Mouse (Mus musculus) cerebellum, adult 2 months (tissue): ENCODE data around the gene Ypel2. TPM values are rescaled to one million over a fixed set of nuclear protein-coding genes. Genes with fewer than 3 reads are reported as not detected.

ENCODE experiments used
- DNase-seq, 2 experiments: peaks; one replicate each; pipeline ENCODE4 v3.0.0; 2021
- H3K27ac ChIP-seq: fragments of 200-500 bp; 2 replicates; pipeline ENCODE4 v1.5.1; 2012; ENCODE audit warnings: low read length, control low read depth, inconsistent platforms; ENCODE audit not compliant: insufficient read depth
- H3K27me3 ChIP-seq: fragments of 200-500 bp; 2 replicates; pipeline ENCODE4 v1.6.1; 2012; ENCODE audit warnings: inconsistent platforms, mild to moderate bottlenecking, low read length, moderate library complexity; ENCODE audit not compliant: control insufficient read depth, insufficient read depth
- H3K4me1 ChIP-seq: fragments of 200-500 bp; 2 replicates; pipeline ENCODE4 v1.6.1; 2011; ENCODE audit warnings: low read length; ENCODE audit not compliant: control insufficient read depth, insufficient read depth
- H3K4me3 ChIP-seq: fragments of 200-500 bp; replicated peaks from 2 replicates; pipeline ENCODE3; 2011; ENCODE audit warnings: mild to moderate bottlenecking, low read depth, low read length, control low read depth; ENCODE audit not compliant: insufficient read depth
- CTCF ChIP-seq: fragments of 200-500 bp; IDR thresholded peaks from 2 replicates; pipeline ENCODE4 v1.5.1; 2011; ENCODE audit warnings: low read depth, mild to moderate bottlenecking, control low read depth, low read length, moderate library complexity, borderline replicate concordance; ENCODE audit not compliant: insufficient read depth
- POLR2A ChIP-seq: fragments of 200-500 bp; IDR thresholded peaks from 2 replicates; pipeline ENCODE4 v1.6.1; 2011; ENCODE audit warnings: low read length, control low read depth, borderline replicate concordance; ENCODE audit not compliant: insufficient read depth
- WGBS: fragments of 180-500 bp; shearing (Covaris S2); methylation state at CpG from one replicate; pipeline ENCODE4 v1.1.7; 2018; 5-methylcytosine and 5-hydroxymethylcytosine counted together
- polyA plus RNA-seq: library from polyadenylated mRNA; depleted of rRNA; stranded (reverse); fragments of >200 nt; gene quantifications from 2 replicates; pipeline ENCODE4 v1.2.3, GENCODE M21; 2012

Ypel2 gene
- polyA plus RNA-seq, 1 experiment, result 26.7 TPM

DNA sequence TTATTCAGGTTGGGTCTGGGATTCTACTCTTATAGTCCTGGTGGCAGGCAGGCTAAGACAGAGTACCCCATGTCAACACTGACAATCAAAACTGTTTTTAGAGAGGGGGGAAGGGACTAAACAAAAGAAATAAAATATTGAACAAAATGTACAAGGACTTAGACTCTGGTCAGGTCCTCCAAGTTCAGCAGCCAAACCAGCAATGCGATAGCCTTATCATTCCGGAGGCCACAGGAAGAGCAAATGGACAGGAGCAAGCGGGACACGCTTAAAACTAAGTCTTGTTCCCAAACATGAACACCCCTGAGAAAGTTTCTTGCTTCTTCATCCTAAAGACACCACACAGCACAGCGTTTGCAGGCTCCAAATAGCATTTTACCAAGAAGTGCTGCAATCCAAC, 28.4 kb downstream of the Ypel2 start:
- DNase-seq, result no peak
- Histone ChIP-seq H3K4me1 (peaks cover 51% of the 10 kb centered on the region), H3K4me3 (no peak overlapping the region), H3K27ac (no peak overlapping the region), H3K27me3 (no peaks in the 10 kb centered on the region)
- 96% methylated on average over 5 of the region's 5 CpGs for WGBS
- TF ChIP-seq POLR2A, result no peak
- no peak for TF ChIP-seq CTCF

DNA sequence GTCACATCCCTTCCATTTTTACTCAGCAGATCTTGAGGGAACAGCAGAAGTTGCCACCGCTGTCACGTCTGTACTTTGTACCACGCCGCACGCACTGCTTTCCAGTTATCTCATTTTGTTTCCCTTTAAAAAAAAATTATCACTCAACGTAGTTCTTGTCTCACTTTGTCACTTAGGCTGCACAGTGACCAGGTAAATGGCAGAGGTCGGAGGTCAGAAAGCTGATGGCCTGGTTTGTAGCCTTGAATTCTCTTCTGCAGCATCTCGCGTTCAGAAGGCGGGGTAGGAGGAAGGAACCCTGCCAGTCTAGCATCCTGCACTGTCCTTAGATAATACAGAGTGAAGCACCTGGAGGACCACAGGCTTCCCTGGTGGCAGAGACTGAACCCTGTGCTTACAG, 29.8 kb downstream of the Ypel2 start:
- 0 out of 2 replicates have a peak overlapping the region, but pooled peaks have one; percentile 47 for H3K27ac ChIP-seq
- TF ChIP-seq CTCF (no peak), POLR2A (no peak)

DNA sequence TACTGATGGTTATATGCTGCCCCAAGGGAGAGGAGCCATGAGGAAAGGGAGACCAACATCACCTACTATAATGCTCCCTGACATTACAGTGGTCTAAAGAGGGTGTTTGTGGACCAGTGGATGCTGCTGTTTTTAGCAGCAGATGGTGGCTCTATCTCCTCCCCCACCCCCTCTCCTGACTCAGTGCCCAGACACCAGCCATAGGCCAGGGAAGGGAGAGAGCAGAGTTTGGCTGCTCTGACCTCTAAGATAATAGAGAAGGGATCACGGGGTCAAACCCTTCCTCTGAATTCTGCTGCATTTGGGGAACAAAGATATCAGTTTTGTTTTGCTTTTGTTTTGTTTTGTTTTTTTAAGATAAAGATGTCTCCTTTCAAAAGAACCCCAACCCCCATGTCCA, 30.5 kb downstream of the Ypel2 start:
- peak in 1 of 2 experiments; percentile 33 for DNase-seq
- Histone ChIP-seq H3K4me3 (no peak overlapping the region), H3K27ac (peak overlapping the region; percentile 71), H3K4me1 (peaks cover 54% of the 10 kb centered on the region), H3K27me3 (no peaks in the 10 kb centered on the region)
- 17% methylated on average over 1 of the region's 1 CpGs for WGBS
- TF ChIP-seq CTCF, result no peak

More for the DNA sequence above, 29.8 kb downstream of the Ypel2 start:
- peaks cover 51% of the 10 kb centered on the region for H3K4me1 ChIP-seq
- H3K27me3 ChIP-seq, result no peaks in the 10 kb centered on the region
- no peak overlapping the region for H3K4me3 ChIP-seq
- WGBS, result 78% methylated on average over 10 of the region's 10 CpGs
- no peak for DNase-seq

DNA sequence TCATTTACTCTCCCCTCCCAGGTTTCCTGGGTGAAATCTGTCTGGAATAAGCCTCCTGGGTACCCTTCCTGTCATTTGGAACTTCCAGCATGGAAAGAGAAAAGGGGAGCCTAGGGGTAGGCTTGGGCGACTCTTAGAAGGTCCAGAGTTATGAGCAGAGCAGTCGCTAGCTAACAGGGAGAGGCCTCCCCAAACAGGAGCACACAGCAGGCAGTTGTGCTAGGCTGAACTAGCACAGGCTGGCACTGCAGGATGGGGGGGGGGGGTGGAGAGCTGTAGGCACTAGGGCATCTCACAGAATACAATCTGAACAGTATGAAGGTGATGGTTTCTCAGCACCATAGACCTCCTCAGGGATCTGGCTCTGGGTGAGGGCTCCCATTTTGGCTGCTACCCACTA, 31.1 kb downstream of the Ypel2 start:
- 21% methylated on average over 2 of the region's 2 CpGs for WGBS
- H3K4me3 ChIP-seq, result no peak overlapping the region
- no peak for TF ChIP-seq POLR2A
- no peak for TF ChIP-seq CTCF
- H3K27ac ChIP-seq, result peak overlapping the region; percentile 71
- no peak for DNase-seq
- no peaks in the 10 kb centered on the region for H3K27me3 ChIP-seq
- peaks cover 57% of the 10 kb centered on the region for H3K4me1 ChIP-seq

DNA sequence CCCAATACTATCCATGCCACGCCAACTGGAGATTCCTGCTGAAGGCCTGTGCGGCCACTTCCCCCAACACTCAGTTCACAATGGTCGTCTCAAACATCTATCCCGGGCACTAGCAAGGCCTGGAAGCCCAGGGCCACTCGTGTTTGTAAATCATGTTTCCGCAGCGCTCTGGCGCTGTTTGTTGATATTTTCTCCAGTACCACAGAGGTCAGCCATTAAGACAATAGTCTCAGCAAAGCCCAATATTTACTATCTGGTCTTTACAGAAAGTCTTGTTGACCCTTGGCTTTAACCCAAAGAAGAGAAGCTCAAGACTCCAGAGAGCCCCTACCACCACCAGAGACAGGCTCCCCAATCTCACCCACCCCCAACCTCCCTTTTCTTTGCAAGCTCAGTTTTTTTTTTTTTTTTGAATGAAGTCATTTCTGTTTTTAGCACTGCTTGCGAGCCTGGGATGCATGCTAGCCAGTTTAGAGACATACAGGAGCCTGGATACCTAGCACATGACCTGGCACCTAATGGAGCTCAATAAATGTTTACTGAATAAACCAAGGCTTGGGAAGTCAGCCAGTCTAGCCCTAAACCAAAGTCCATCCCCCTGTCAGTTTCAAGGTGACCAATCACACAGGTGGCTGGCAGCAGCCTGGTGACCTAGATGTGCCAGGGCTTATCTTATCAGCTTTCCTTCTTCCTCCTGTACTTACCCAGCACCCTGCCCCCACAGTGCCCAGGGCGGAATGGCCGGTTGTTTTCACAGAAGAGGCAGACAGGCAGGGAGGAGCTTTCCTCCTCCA, 31.8 kb downstream of the Ypel2 start:
- no peak for TF ChIP-seq CTCF
- no peak for TF ChIP-seq POLR2A
- H3K27ac ChIP-seq, result peak overlapping the region; percentile 71
- 66% methylated on average over 11 of the region's 11 CpGs for WGBS
- H3K27me3 ChIP-seq, result no peaks in the 10 kb centered on the region
- DNase-seq, result peak; percentile 66 to 72
- peaks cover 57% of the 10 kb centered on the region for H3K4me1 ChIP-seq
- no peak overlapping the region for H3K4me3 ChIP-seq

DNA sequence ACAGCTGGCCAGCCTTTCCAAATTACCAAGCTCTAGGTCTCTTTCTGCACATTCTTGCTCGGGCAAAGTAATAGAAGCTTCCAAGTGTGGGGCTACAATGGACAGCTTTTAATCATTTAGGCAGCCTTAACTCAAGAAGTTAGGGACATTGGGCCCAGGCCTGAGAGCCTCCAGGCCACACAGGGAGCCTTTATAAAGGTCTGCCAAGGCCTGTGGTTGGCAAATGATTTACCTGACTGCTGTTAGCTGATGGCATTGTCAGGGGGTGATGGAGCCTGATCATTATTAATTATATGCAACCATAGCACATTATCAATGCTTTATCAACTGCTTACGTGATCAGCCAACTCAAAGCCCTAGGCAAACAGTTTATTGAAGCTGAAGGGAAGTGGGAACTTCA, 33.2 kb downstream of the Ypel2 start:
- Histone ChIP-seq H3K4me3 (no peak overlapping the region), H3K27ac (no peak overlapping the region), H3K4me1 (peaks cover 64% of the 10 kb centered on the region), H3K27me3 (no peaks in the 10 kb centered on the region)
- no peak for DNase-seq
- TF ChIP-seq CTCF (no peak), POLR2A (no peak)
- 68% methylated on average over 2 of the region's 2 CpGs for WGBS

DNA sequence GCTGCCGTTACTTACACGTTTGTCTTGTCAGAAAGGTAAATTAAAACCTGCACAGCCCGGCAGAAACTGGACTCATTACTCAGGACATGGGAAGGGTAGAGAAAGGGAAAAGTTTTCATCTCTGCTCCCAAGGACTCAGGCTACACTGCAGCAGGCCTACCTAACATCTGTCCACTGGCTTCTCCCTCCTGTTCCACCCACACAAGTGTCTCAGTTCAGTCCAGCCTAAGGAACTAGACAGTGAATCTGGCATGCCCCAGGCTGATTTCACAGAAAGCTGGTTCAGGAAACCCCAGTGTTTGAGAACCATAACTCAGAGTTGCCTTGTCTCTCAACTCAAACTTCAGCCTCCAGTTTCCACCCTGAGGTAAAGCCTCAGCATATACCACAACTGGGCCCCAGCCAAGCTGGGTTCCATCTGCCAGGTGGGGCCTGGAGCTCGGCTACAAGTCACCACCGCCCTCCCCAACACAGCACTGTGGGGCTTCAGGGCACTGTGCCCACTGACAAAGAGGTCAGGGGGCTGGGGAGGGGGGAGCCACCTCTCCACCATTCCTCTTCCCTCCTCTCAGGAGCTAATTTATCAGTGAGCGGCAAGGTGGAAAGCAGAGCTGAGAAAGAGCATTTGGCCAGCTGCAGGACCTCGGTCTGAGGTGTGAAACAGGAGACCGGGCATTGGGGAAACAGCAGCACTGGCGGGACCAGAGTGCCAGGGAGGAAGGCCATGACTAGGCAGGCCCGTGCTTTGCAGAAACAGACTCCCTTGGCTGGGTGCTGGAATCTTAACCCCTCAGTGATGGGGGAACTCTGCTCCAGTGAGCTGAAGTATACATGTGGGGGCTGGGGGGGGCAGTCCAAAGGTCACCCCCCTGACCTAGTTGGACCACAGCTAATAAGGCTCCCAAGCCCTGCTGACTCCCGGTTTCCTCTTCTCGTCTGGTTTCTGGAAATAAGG, 34.5 kb downstream of the Ypel2 start:
- Histone ChIP-seq H3K27ac (peak overlapping the region; percentile 67), H3K4me3 (no peak overlapping the region), H3K27me3 (no peaks in the 10 kb centered on the region), H3K4me1 (peaks cover 63% of the 10 kb centered on the region)
- TF ChIP-seq CTCF (no peak), POLR2A (no peak)
- DNase-seq, result peak; percentile 53 to 60
- WGBS, result 29% methylated on average over 12 of the region's 12 CpGs
